Mouse (Mus musculus): ENCODE measurements around the gene Arhgef25.

Gene Arhgef25

GRCm38 (mm10) chr10:127189651-127190381, at the start of gene Arhgef25:
Arhgef25 (minus strand) TSS chr10:127190083.
- no peak for DNase-seq (ENCODE audit: low read depth, low spot score)

DNA sequence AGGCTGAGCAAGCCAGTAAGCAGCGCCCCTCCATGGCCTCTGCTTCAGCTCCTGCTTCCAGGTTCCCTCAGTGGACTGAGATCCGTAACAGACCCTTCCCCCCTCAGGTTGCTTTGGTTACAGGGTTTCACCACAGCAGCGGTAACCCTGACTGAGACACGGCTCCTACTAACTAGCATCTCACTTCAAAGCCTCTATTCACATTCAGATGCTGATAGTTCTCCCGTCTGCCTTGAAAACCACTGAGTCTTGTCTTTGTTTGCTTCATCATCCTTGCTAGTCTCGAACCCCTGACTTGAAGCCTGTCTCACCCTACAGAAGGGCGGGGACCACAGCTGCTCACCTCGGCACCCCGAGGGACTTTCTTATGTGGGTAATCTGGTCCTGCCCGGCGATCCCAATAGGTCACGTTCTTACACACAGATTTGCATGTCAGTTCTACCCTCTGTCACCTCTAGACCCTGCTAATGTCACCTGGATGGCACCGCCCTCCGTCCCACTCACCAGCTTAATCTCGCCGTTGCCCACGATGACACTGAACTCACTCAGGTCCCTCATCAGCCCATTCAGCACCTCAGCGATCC, 48.5 kb upstream of the Arhgef25 start:
- no peak for DNase-seq (ENCODE audit: low read depth, low spot score)

- DNase-seq (ENCODE audit: low read depth, low spot score): no peak
These were observed 46.7 kb upstream of the Arhgef25 start for GRCm38 (mm10) chr10:127236541-127236940.

GRCm38 (mm10) chr10:127233141-127233540, 43.3 kb upstream of the Arhgef25 start:
- DNase-seq (ENCODE audit: low read depth, low spot score): no peak

GRCm38 (mm10) chr10:127231741-127232140, 41.9 kb upstream of the Arhgef25 start:
- no peak for DNase-seq (ENCODE audit: low read depth, low spot score)

- no peak for DNase-seq (ENCODE audit: low read depth, low spot score)
These were observed 40.8 kb upstream of the Arhgef25 start for GRCm38 (mm10) chr10:127230693-127231092.

- DNase-seq (ENCODE audit: low read depth, low spot score): no peak
These were observed 39.0 kb upstream of the Arhgef25 start for GRCm38 (mm10) chr10:127228897-127229296.

GRCm38 (mm10) chr10:127227163-127227562, 37.3 kb upstream of the Arhgef25 start:
- no peak for DNase-seq (ENCODE audit: low read depth, low spot score)

GRCm38 (mm10) chr10:127226318-127226895, 36.5 kb upstream of the Arhgef25 start:
- no peak for DNase-seq (ENCODE audit: low read depth, low spot score)

DNA sequence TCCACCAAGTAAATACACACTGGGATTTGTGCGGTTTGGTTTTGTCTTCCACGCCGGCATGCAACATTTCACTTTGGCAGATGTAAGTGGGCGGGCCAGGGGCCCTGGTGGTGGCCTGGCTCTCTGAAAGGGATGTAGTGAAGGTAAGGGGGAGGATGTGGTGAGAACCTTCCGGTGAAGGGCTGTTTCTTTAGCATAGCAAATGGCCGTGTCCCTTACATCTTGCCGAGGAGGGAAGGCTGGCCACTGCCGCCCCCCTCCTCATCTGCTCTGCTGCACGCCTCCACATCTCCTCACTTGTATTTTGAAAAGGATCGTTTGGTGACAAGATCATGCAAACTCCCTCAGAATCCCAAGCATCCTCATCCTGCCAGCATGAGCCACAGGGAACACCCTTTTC, 35.8 kb upstream of the Arhgef25 start:
- no peak for DNase-seq (ENCODE audit: low read depth, low spot score)

- no peak for DNase-seq (ENCODE audit: low read depth, low spot score)
These were observed 35.3 kb upstream of the Arhgef25 start for GRCm38 (mm10) chr10:127225213-127225612.

- no peak for DNase-seq (ENCODE audit: low read depth, low spot score)
These were observed 28.5 kb upstream of the Arhgef25 start for GRCm38 (mm10) chr10:127218339-127218738.

GRCm38 (mm10) chr10:127217177-127217576, 27.3 kb upstream of the Arhgef25 start:
- no peak for DNase-seq (ENCODE audit: low read depth, low spot score)

DNA sequence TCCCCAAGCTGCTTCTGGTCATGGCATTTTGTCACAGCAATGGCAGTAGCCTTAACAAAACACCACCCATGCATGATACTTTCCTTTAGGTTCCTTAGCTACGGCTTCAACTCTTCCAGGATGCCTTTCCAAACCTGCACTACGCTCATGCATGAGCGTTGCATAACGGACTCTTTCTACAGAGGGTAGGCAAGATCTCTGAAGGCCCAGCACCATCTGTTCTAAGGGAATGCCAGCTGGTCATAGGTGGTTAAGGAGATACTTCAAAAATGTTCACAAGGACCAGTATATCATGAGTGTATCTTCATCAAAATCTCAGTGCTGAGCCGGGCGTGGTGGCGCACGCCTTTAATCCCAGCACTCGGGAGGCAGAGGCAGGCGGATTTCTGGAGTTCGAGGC, 26.6 kb upstream of the Arhgef25 start:
- DNase-seq (ENCODE audit: low read depth, low spot score): no peak

- DNase-seq (ENCODE audit: low read depth, low spot score): no peak
These were observed 24.5 kb upstream of the Arhgef25 start for GRCm38 (mm10) chr10:127214422-127214803.

DNA sequence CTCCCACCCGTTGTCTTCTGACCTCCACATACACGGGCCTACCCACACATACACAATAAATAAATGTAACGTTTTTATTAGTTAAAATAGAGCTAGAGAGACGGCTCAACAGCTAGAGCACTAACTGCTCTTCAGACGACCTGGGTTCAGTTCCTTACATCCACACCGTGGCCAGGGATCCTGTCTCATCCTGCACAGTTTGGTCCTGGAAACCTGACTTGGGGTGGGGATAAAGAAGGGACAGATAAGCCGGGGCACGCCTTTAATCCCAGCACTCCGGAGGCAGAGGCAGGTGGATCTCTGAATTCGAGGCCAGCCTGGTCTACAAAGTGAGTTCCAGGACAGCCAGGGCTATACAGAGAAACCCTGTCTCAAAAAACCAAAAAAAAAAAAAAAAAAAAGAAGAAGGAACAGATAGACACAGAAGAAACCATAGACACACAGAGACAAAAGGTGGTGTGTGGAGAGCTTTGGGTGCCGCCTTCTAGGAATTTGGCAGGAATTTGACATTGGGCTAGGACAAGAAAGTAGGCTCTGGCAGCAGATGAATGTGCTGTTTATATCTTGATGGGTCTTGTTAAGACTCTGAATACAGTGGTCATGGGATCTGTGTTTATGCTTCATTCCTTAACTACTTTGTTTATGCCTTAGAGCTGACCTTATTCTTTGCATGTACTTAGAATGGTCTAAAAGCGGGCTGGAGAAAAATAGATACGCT, 24.0 kb upstream of the Arhgef25 start:
- DNase-seq (ENCODE audit: low read depth, low spot score): no peak

DNA sequence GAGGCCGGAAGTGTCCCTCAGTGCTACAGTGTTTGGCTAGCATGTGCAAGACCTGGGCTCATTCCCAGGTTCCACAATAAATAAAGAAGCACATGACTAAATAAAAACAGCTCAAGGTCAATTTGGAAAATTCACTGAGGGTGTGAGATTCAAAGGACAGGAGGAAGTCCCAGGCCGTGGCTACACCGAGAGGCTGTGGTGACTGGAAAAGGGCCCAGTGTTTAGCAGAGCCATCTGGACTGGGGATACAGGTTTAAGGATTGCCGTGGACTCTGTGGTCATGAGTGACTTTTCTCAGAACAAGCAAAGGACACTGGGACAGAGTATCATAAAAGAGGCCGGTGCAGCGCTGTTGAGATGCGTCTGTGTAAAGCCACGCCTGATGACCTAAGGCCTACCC, 23.4 kb upstream of the Arhgef25 start:
- no peak for DNase-seq (ENCODE audit: low read depth, low spot score)

- peak; percentile 82 for DNase-seq (ENCODE audit: low read depth, low spot score)
These were observed 21.6 kb upstream of the Arhgef25 start, which contains the start of gene Pip4k2c for GRCm38 (mm10) chr10:127211414-127211854. Pip4k2c (minus strand) TSS chr10:127211585.

DNA sequence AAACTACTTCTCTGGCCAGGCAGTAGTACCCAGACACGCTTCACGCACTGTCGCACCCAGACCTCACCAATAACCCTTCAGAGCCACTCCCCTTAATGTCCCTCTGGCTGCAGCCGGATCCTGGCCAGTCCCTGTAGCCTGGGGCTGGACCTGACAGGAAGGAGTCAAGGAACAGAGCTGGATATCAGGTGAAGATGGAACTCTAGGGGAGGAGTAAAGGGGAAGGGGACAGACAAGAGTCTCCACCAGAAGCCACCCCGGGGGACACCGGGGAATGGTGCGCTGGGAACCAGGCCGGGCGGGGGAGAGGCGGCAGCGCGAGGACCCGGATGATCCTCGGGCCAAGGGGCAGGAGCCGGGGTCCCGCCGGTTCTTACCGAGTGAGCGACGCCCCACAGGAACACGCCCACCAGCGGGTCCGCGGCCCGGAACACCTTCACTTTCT, 21.1 kb upstream of the Arhgef25 start:
- no peak for DNase-seq (ENCODE audit: low read depth, low spot score)

- DNase-seq (ENCODE audit: low read depth, low spot score): no peak
These were observed 20.2 kb upstream of the Arhgef25 start for GRCm38 (mm10) chr10:127209928-127210570.

DNA sequence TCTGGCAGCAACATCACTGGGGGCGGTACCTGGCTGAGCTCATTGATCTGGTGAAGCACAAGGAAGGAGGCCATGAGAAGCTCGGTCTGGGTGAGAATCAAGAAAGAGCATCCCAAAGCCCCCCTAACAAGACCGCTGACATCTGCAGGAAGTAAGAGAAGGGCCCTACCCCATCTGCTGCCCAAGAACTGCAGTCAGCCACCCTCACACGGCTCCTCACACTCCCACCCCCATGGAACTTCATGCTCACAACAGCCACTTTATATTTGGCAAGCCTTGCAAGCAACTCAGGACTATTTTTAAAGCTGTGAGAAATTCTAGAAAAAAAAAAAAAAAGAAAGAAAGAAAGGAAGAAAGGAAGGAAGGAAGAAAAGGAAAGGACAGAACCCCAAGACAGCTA, 19.0 kb upstream of the Arhgef25 start:
- no peak for DNase-seq (ENCODE audit: low read depth, low spot score)

GRCm38 (mm10) chr10:127205373-127205772, 15.5 kb upstream of the Arhgef25 start:
- no peak for DNase-seq (ENCODE audit: low read depth, low spot score)

All from WW6 (cell line).